Mouse (Mus musculus) heart, embryonic 11.5 days (tissue): ENCODE measurements around the gene Lrrc18. TPM values are rescaled to one million over a fixed set of nuclear protein-coding genes. Genes with fewer than 3 reads are reported as not detected.

Source experiments
- polyA plus RNA-seq: library from polyadenylated mRNA; unstranded; fragments of >200 nt; fragmentation: Nextera tagmentation; extraction: Ambion mirVana; gene quantifications from 2 replicates; pipeline ENCODE4 v1.2.1, GENCODE M21; 2014

Gene Lrrc18
- polyA plus RNA-seq, 1 experiment from 2014 or later: 0.39 TPM

Other genes with a start within 250 kb of the Lrrc18 start
- gene Tmem273, start 205.4 kb upstream of the Lrrc18 start, polyA plus RNA-seq: 0.44 and 0.63 TPM in 2 replicates
- not detected in 2 replicates for gene Fam170b, start 157.4 kb upstream of the Lrrc18 start, polyA plus RNA-seq
- 9.7 and 12.5 TPM in 2 replicates for gene Vstm4, start 134.6 kb upstream of the Lrrc18 start, polyA plus RNA-seq
- 0.19 and 0.30 TPM in 2 replicates for gene Wdfy4, start 194.1 kb downstream of the Lrrc18 start, polyA plus RNA-seq
- gene Arhgap22, start 222.6 kb downstream of the Lrrc18 start, polyA plus RNA-seq: 3.5 and 4.5 TPM in 2 replicates